Mouse (Mus musculus): ENCODE data around the gene Lyz2. TPM values are rescaled to one million over a fixed set of nuclear protein-coding genes. Genes with fewer than 3 reads are reported as not detected.
"Not testable (repeated sequence)": the region's sequence is repeated elsewhere in the genome, so short reads cannot be mapped to it uniquely, and the experiment has no call there.

The Lyz2 gene
- polyA plus RNA-seq, 1 experiment from 2014 or later = 106 TPM

- H3K36me3 ChIP-seq (ENCODE audit: control insufficient read depth, insufficient read depth, low read length) = no peaks in the 10 kb centered on the region
- H3K27me3 ChIP-seq (ENCODE audit: control insufficient read depth, insufficient read depth, low read length) = no peaks in the 10 kb centered on the region
- H3K9ac ChIP-seq (ENCODE audit: low read length) = no peak overlapping the region
- peak overlapping the region; percentile 24 to 25; a peak in 2 of 4 replicates for H3K27ac ChIP-seq (replicated peaks in 1 of 2; ENCODE audit: control insufficient read depth in 1 of 2, insufficient read depth in 1 of 2, low read depth in 2 of 2, low read length in 2 of 2)
- no peak overlapping the region for H3K4me3 ChIP-seq (ENCODE audit: control insufficient read depth in 1 of 2, insufficient read depth in 1 of 2, low read depth in 1 of 2, low read length in 2 of 2)
- no peak for ATAC-seq (ENCODE audit: insufficient number of reproducible peaks, insufficient read depth, low FRiP score, low read depth)
- no peak overlapping the region for H3K4me2 ChIP-seq (ENCODE audit: low read length)
- peaks cover 17 to 18% of the 10 kb centered on the region in 2 experiments for H3K4me1 ChIP-seq (ENCODE audit: control insufficient read depth in 2 of 2, insufficient read depth in 2 of 2, low read length in 2 of 2)
- 48% methylated on average over 10 of the region's 10 CpGs for WGBS
- no peaks in the 10 kb centered on the region for H3K9me3 ChIP-seq (ENCODE audit: control insufficient read depth, low read length)
Measured at GRCm38 (mm10) chr10:117284578-117285520, 2.7 kb upstream of the Lyz2 start.

- Histone ChIP-seq H3K9me3 (ENCODE audit: control insufficient read depth, low read length) (no peaks in the 10 kb centered on the region), H3K9ac (ENCODE audit: low read length) (no peak overlapping the region), H3K27ac (replicated peaks in 1 of 2; ENCODE audit: control insufficient read depth in 1 of 2, insufficient read depth in 1 of 2, low read depth in 2 of 2, low read length in 2 of 2) (no peak overlapping the region), H3K4me3 (ENCODE audit: control insufficient read depth in 1 of 2, insufficient read depth in 1 of 2, low read depth in 1 of 2, low read length in 2 of 2) (no peak overlapping the region), H3K27me3 (ENCODE audit: control insufficient read depth, insufficient read depth, low read length) (no peaks in the 10 kb centered on the region), H3K36me3 (ENCODE audit: control insufficient read depth, insufficient read depth, low read length) (no peaks in the 10 kb centered on the region), H3K4me1 (ENCODE audit: control insufficient read depth in 2 of 2, insufficient read depth in 2 of 2, low read length in 2 of 2) (peaks cover 16 to 17% of the 10 kb centered on the region in 2 experiments), H3K4me2 (ENCODE audit: low read length) (no peak overlapping the region)
- ATAC-seq (ENCODE audit: insufficient number of reproducible peaks, insufficient read depth, low FRiP score, low read depth) = no peak
- 84% methylated on average over 7 of the region's 7 CpGs for WGBS
Measured at GRCm38 (mm10) chr10:117283871-117284577, 1.9 kb upstream of the Lyz2 start.

- 74% methylated on average over 4 of the region's 4 CpGs for WGBS
Measured at GRCm38 (mm10) chr10:117283196-117283595, 1.1 kb upstream of the Lyz2 start.

GRCm38 (mm10) chr10:117282551-117282950 is 430 bp upstream of the Lyz2 start:
- WGBS = 79% methylated on average over 2 of the region's 2 CpGs
- no peak overlapping the region for H3K4me2 ChIP-seq (ENCODE audit: low read length)
- peaks cover 5 to 18% of the 10 kb centered on the region in 2 experiments; a peak in 3 of 4 replicates for H3K4me1 ChIP-seq (ENCODE audit: control insufficient read depth in 2 of 2, insufficient read depth in 2 of 2, low read length in 2 of 2)
- no peak for ATAC-seq (ENCODE audit: insufficient number of reproducible peaks, insufficient read depth, low FRiP score, low read depth)
- H3K36me3 ChIP-seq (ENCODE audit: control insufficient read depth, insufficient read depth, low read length) = no peaks in the 10 kb centered on the region
- no peak overlapping the region for H3K27ac ChIP-seq (replicated peaks in 1 of 2; ENCODE audit: control insufficient read depth in 1 of 2, insufficient read depth in 1 of 2, low read depth in 2 of 2, low read length in 2 of 2)
- H3K9ac ChIP-seq (ENCODE audit: low read length) = no peak overlapping the region
- H3K27me3 ChIP-seq (ENCODE audit: control insufficient read depth, insufficient read depth, low read length) = no peaks in the 10 kb centered on the region
- no peaks in the 10 kb centered on the region for H3K9me3 ChIP-seq (ENCODE audit: control insufficient read depth, low read length)
- no peak overlapping the region for H3K4me3 ChIP-seq (ENCODE audit: control insufficient read depth in 1 of 2, insufficient read depth in 1 of 2, low read depth in 1 of 2, low read length in 2 of 2)

More at GRCm38 (mm10) chr10:117283196-117283595, 1.1 kb upstream of the Lyz2 start:
- ATAC-seq (ENCODE audit: insufficient number of reproducible peaks, insufficient read depth, low FRiP score, low read depth); H3K4me2 ChIP-seq (ENCODE audit: low read length); H3K9ac ChIP-seq (ENCODE audit: low read length); H3K27ac ChIP-seq (replicated peaks in 1 of 2; ENCODE audit: control insufficient read depth in 1 of 2, insufficient read depth in 1 of 2, low read depth in 2 of 2, low read length in 2 of 2); H3K36me3 ChIP-seq (ENCODE audit: control insufficient read depth, insufficient read depth, low read length); H3K4me3 ChIP-seq (ENCODE audit: control insufficient read depth in 1 of 2, insufficient read depth in 1 of 2, low read depth in 1 of 2, low read length in 2 of 2); H3K27me3 ChIP-seq (ENCODE audit: control insufficient read depth, insufficient read depth, low read length); H3K9me3 ChIP-seq (ENCODE audit: control insufficient read depth, low read length): not testable (repeated sequence)
- peaks cover 8 to 13% of the 10 kb centered on the region in 2 experiments for H3K4me1 ChIP-seq (ENCODE audit: control insufficient read depth in 2 of 2, insufficient read depth in 2 of 2, low read length in 2 of 2)

- Histone ChIP-seq H3K27ac (replicated peaks in 1 of 2; ENCODE audit: control insufficient read depth in 1 of 2, insufficient read depth in 1 of 2, low read depth in 2 of 2, low read length in 2 of 2) (no peak overlapping the region), H3K4me2 (ENCODE audit: low read length) (no peak overlapping the region), H3K4me1 (ENCODE audit: control insufficient read depth in 2 of 2, insufficient read depth in 2 of 2, low read length in 2 of 2) (peaks cover 5 to 18% of the 10 kb centered on the region in 2 experiments; a peak in 3 of 4 replicates), H3K9ac (ENCODE audit: low read length) (no peak overlapping the region), H3K27me3 (ENCODE audit: control insufficient read depth, insufficient read depth, low read length) (no peaks in the 10 kb centered on the region), H3K9me3 (ENCODE audit: control insufficient read depth, low read length) (no peaks in the 10 kb centered on the region), H3K4me3 (ENCODE audit: control insufficient read depth in 1 of 2, insufficient read depth in 1 of 2, low read depth in 1 of 2, low read length in 2 of 2) (no peak overlapping the region), H3K36me3 (ENCODE audit: control insufficient read depth, insufficient read depth, low read length) (no peaks in the 10 kb centered on the region)
- WGBS = 64% methylated on average over 7 of the region's 7 CpGs
- ATAC-seq (ENCODE audit: insufficient number of reproducible peaks, insufficient read depth, low FRiP score, low read depth) = no peak
Measured at GRCm38 (mm10) chr10:117281381-117281920, 670 bp downstream of the Lyz2 start.

- Histone ChIP-seq H3K36me3 (ENCODE audit: control insufficient read depth, insufficient read depth, low read length) (no peaks in the 10 kb centered on the region), H3K27me3 (ENCODE audit: control insufficient read depth, insufficient read depth, low read length) (no peaks in the 10 kb centered on the region), H3K9ac (ENCODE audit: low read length) (no peak overlapping the region), H3K9me3 (ENCODE audit: control insufficient read depth, low read length) (no peaks in the 10 kb centered on the region), H3K4me3 (ENCODE audit: control insufficient read depth in 1 of 2, insufficient read depth in 1 of 2, low read depth in 1 of 2, low read length in 2 of 2) (no peak overlapping the region), H3K27ac (replicated peaks in 1 of 2; ENCODE audit: control insufficient read depth in 1 of 2, insufficient read depth in 1 of 2, low read depth in 2 of 2, low read length in 2 of 2) (no peak overlapping the region), H3K4me1 (ENCODE audit: control insufficient read depth in 2 of 2, insufficient read depth in 2 of 2, low read length in 2 of 2) (peaks cover 3 to 18% of the 10 kb centered on the region in 2 experiments; a peak in 3 of 4 replicates), H3K4me2 (ENCODE audit: low read length) (no peak overlapping the region)
- WGBS = 63% methylated on average over 1 of the region's 1 CpGs
- ATAC-seq (ENCODE audit: insufficient number of reproducible peaks, insufficient read depth, low FRiP score, low read depth) = no peak
Measured at GRCm38 (mm10) chr10:117280000-117280399, 2.1 kb downstream of the Lyz2 start.

GRCm38 (mm10) chr10:117278510-117278909 is 3.6 kb downstream of the Lyz2 start:
- H3K9ac ChIP-seq (ENCODE audit: low read length); H3K9me3 ChIP-seq (ENCODE audit: control insufficient read depth, low read length); H3K4me2 ChIP-seq (ENCODE audit: low read length); H3K4me3 ChIP-seq (ENCODE audit: control insufficient read depth in 1 of 2, insufficient read depth in 1 of 2, low read depth in 1 of 2, low read length in 2 of 2); H3K4me1 ChIP-seq (ENCODE audit: control insufficient read depth in 2 of 2, insufficient read depth in 2 of 2, low read length in 2 of 2); H3K27me3 ChIP-seq (ENCODE audit: control insufficient read depth, insufficient read depth, low read length); H3K36me3 ChIP-seq (ENCODE audit: control insufficient read depth, insufficient read depth, low read length): not testable (repeated sequence)
- WGBS = 9% methylated on average over 1 of the region's 2 CpGs
- H3K27ac ChIP-seq (replicated peaks in 1 of 2; ENCODE audit: control insufficient read depth in 1 of 2, insufficient read depth in 1 of 2, low read depth in 2 of 2, low read length in 2 of 2) = peak overlapping the region; percentile 33 to 53; a peak in 2 of 4 replicates
- peak; percentile 59; the same call in 1 of the 2 replicates for ATAC-seq (ENCODE audit: insufficient number of reproducible peaks, insufficient read depth, low FRiP score, low read depth)
